ENCODE assay signal across 9 mouse cellular contexts in genomic region chr4:129793713-129794329, GRCm38 (mm10). TPM values are rescaled to one million over a fixed set of nuclear protein-coding genes. Genes with fewer than 3 reads are reported as not detected.
DNase-seq lines count a peak whose midpoint lies in the region; ATAC-seq and TF ChIP-seq lines count a peak whose summit lies in the region.
"Had no signal": no experiment of that assay in that cellular context is flagged by ENCODE, and none has a peak within 500 bp of the region (broad histone marks: within the 10 kb centered on the region; RNA-seq: fewer than 3 reads in every experiment).

No protein-coding gene starts in this region.

- H3K9ac ChIP-seq in limb, embryonic 13.5 days: no peak overlapping the region
- no peak overlapping the region for H3K9ac ChIP-seq in lung, embryonic 14.5 days
- H3K9ac ChIP-seq in hindbrain, embryonic 13.5 days: no peak overlapping the region
- H3K9ac ChIP-seq: embryonic facial prominence, embryonic 15.5 days had no signal

- no peaks in the 10 kb centered on the region for H3K36me3 ChIP-seq in limb, embryonic 13.5 days
- no peaks in the 10 kb centered on the region for H3K36me3 ChIP-seq in limb, embryonic 10.5 days
- no peaks in the 10 kb centered on the region for H3K36me3 ChIP-seq in lung, embryonic 14.5 days (ENCODE audit: insufficient read depth)
- H3K36me3 ChIP-seq in hindbrain, embryonic 13.5 days: no peaks in the 10 kb centered on the region
- H3K36me3 ChIP-seq: embryonic facial prominence, embryonic 15.5 days had no signal

- 74% methylated on average over 5 of the region's 5 CpGs for WGBS in limb, embryonic 13.5 days
- WGBS in limb, embryonic 10.5 days: 68% methylated on average over 5 of the region's 5 CpGs
- WGBS in lung, embryonic 14.5 days: 64% methylated on average over 5 of the region's 5 CpGs
- WGBS in hindbrain, embryonic 13.5 days: 69% methylated on average over 5 of the region's 5 CpGs

- DNase-seq in limb, embryonic 10.5 days (ENCODE audit: low spot score): no peak
- peak; percentile 80 for DNase-seq in c-Kit-positive CD71-positive TER-119-negative erythroid progenitor cells, embryonic 14.5 days (ENCODE audit: low read depth)
- DNase-seq in lung, embryonic 14.5 days: peak; percentile 27
- DNase-seq in thymus, postnatal 14 days: peak; percentile 63
- DNase-seq in adipocyte (ENCODE audit: low spot score): no peak
- DNase-seq in cerebellum, adult 9-11 months: no peak

- no peak overlapping the region for H3K4me2 ChIP-seq in limb, embryonic 13.5 days (replicated peaks)
- no peak overlapping the region for H3K4me2 ChIP-seq in lung, embryonic 14.5 days
- no peak overlapping the region for H3K4me2 ChIP-seq in hindbrain, embryonic 13.5 days
- H3K4me2 ChIP-seq: embryonic facial prominence, embryonic 15.5 days had no signal

- no peaks in the 10 kb centered on the region for H3K9me3 ChIP-seq in limb, embryonic 13.5 days
- no peaks in the 10 kb centered on the region; the same call in 1 of the 2 replicates for H3K9me3 ChIP-seq in limb, embryonic 10.5 days (replicated peaks)
- H3K9me3 ChIP-seq in lung, embryonic 14.5 days (ENCODE audit: low read depth, low read length): no peaks in the 10 kb centered on the region
- H3K9me3 ChIP-seq in hindbrain, embryonic 13.5 days: no peaks in the 10 kb centered on the region
- H3K9me3 ChIP-seq: embryonic facial prominence, embryonic 15.5 days had no signal

- no peak overlapping the region for H3K4me3 ChIP-seq in limb, embryonic 13.5 days
- H3K4me3 ChIP-seq in limb, embryonic 10.5 days: no peak overlapping the region
- H3K4me3 ChIP-seq in lung, embryonic 14.5 days (ENCODE audit: low read depth, low read length): no peak overlapping the region
- H3K4me3 ChIP-seq in hindbrain, embryonic 13.5 days: no peak overlapping the region
- H3K4me3 ChIP-seq: embryonic facial prominence, embryonic 15.5 days had no signal

- H3K27me3 ChIP-seq in limb, embryonic 13.5 days: no peaks in the 10 kb centered on the region
- H3K27me3 ChIP-seq in limb, embryonic 10.5 days (ENCODE audit: low read depth, poor library complexity, severe bottlenecking): no peaks in the 10 kb centered on the region
- no peaks in the 10 kb centered on the region for H3K27me3 ChIP-seq in lung, embryonic 14.5 days (ENCODE audit: insufficient read depth, low read length)
- peaks cover 7% of the 10 kb centered on the region; the same call in 1 of the 2 replicates for H3K27me3 ChIP-seq in hindbrain, embryonic 13.5 days
- H3K27me3 ChIP-seq: embryonic facial prominence, embryonic 15.5 days had no signal

- ATAC-seq in limb, embryonic 13.5 days (ENCODE audit: low FRiP score, low read depth): no peak
- ATAC-seq in lung, embryonic 14.5 days (ENCODE audit: insufficient read depth): no peak
- ATAC-seq in hindbrain, embryonic 13.5 days (ENCODE audit: low FRiP score): no peak

- TF ChIP-seq CTCF in lung, embryonic 14.5 days (IDR thresholded peaks at IDR 0.05; ENCODE audit: low read depth): no peak

- peak overlapping the region; percentile 1; the same call in 1 of the 2 replicates for H3K27ac ChIP-seq in limb, embryonic 13.5 days
- H3K27ac ChIP-seq in limb, embryonic 10.5 days: no peak overlapping the region
- peak overlapping the region; percentile 99 for H3K27ac ChIP-seq in lung, embryonic 14.5 days (ENCODE audit: low read depth)
- H3K27ac ChIP-seq in hindbrain, embryonic 13.5 days: no peak overlapping the region

- H3K4me1 ChIP-seq in limb, embryonic 13.5 days: peaks cover 45% of the 10 kb centered on the region
- peaks cover 43% of the 10 kb centered on the region for H3K4me1 ChIP-seq in limb, embryonic 10.5 days
- H3K4me1 ChIP-seq in lung, embryonic 14.5 days (ENCODE audit: insufficient read depth): peaks cover 4% of the 10 kb centered on the region
- H3K4me1 ChIP-seq in hindbrain, embryonic 13.5 days (replicated peaks): peaks cover 28% of the 10 kb centered on the region

RNA-seq across cellular contexts. Expression of gene Ptp4a2, which starts 17.2 kb away (rescaled TPM):
- 370 and 392 TPM in 2 replicates for polyA plus RNA-seq in limb, embryonic 13.5 days (2015; fragmentation: Nextera tagmentation; extraction: Ambion mirVana)
- polyA plus RNA-seq in limb, embryonic 10.5 days (2016; fragmentation: Nextera tagmentation; extraction: Ambion mirVana): 298 and 321 TPM in 2 replicates
- 291 and 336 TPM in 2 replicates for polyA plus RNA-seq in lung, embryonic 14.5 days (2014; fragmentation: Nextera tagmentation; extraction: Ambion mirVana)
- polyA plus RNA-seq in hindbrain, embryonic 13.5 days (2015; fragmentation: Nextera tagmentation; extraction: Ambion mirVana): 292 and 306 TPM in 2 replicates

RNA-seq across cellular contexts. Expression of gene Khdrbs1, which starts 51.7 kb away (rescaled TPM):
- polyA plus RNA-seq in limb, embryonic 13.5 days (2015; fragmentation: Nextera tagmentation; extraction: Ambion mirVana): 145 and 149 TPM in 2 replicates
- 156 and 179 TPM in 2 replicates for polyA plus RNA-seq in limb, embryonic 10.5 days (2016; fragmentation: Nextera tagmentation; extraction: Ambion mirVana)
- 139 and 144 TPM in 2 replicates for polyA plus RNA-seq in lung, embryonic 14.5 days (2014; fragmentation: Nextera tagmentation; extraction: Ambion mirVana)
- polyA plus RNA-seq in hindbrain, embryonic 13.5 days (2015; fragmentation: Nextera tagmentation; extraction: Ambion mirVana): 157 TPM in 2 replicates

Comparison
In these comparisons a context has a peak if more than half of its experiments do, and no peak if none do; other contexts are left out.
1. H3K27ac ChIP-seq: peak in limb, embryonic 13.5 days (single experiment) and lung, embryonic 14.5 days (single experiment); none in limb, embryonic 10.5 days (single experiment) and hindbrain, embryonic 13.5 days (single experiment).
2. DNase-seq: peak in c-Kit-positive CD71-positive TER-119-negative erythroid progenitor cells, embryonic 14.5 days (single experiment), lung, embryonic 14.5 days (single experiment) and thymus, postnatal 14 days (single experiment); none in limb, embryonic 10.5 days (single experiment), adipocyte (single experiment) and cerebellum, adult 9-11 months (single experiment).